ENCODE assay signal across 42 mouse cellular contexts in the genomic region with DNA sequence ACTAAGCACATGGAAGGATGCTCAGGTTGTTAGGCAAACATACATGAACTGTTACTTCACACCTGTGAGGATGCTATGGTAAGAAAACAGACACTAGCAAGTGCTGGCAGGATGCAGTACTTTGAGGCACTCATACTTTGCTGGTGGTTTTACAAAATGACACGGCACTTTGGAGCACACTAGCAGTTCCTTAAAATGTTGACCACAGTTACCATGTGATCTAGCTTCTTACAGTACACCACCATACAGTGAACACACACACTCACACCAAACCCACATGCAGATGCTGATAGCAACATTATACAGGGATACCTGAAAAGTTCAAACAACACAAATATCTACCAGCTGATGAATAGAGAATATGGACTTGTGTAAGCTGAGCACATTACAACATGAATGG. TPM values are rescaled to one million over a fixed set of nuclear protein-coding genes. Genes with fewer than 3 reads are reported as not detected.
A peak's percentile ranks its signal among the peaks of the same experiment; 100 is the strongest.
DNase-seq lines count a peak whose midpoint lies in the region; ATAC-seq and TF ChIP-seq lines count a peak whose summit lies in the region.
"Had no signal": no experiment of that assay in that cellular context is flagged by ENCODE, and none has a peak within 500 bp of the region (broad histone marks: within the 10 kb centered on the region; RNA-seq: fewer than 3 reads in every experiment).

No protein-coding gene starts in this region.

- peak; percentile 10 for DNase-seq in lung, postnatal 0 days (ENCODE audit: low spot score)
- no peak for DNase-seq in lung, postnatal 14 days
- no peak for DNase-seq in right cerebral cortex, postnatal 10 days (ENCODE audit: low spot score in 2 of 2)
- DNase-seq in urinary bladder, postnatal 25 days (ENCODE audit: low spot score): no peak
- DNase-seq in frontal cortex, postnatal 25 days (ENCODE audit: low spot score in 2 of 2): no peak
- DNase-seq: adrenal gland, postnatal 10 days; cerebellum, adult 9-10 months; cerebellum, postnatal 36 days; kidney, adult 8-10 months; kidney, postnatal 10 days; layer of hippocampus, adult 9-11 months; lung, embryonic 14.5 days; lung, postnatal 36 days; right cerebral cortex, adult 18-20 months; right cerebral cortex, postnatal 4 days; thymus, postnatal 25 days had no signal

- no peak for TF ChIP-seq EP300 in lung, postnatal 0 days (IDR thresholded peaks at IDR 0.05)

- no peak overlapping the region for H3K4me2 ChIP-seq in lung, postnatal 0 days (replicated peaks; ENCODE audit: low read depth, low read length)
- H3K4me2 ChIP-seq: heart, embryonic 15.5 days; hindbrain, embryonic 12.5 days; limb, embryonic 15.5 days; lung, embryonic 14.5 days; midbrain, embryonic 15.5 days had no signal

- no peak overlapping the region for H3K4me3 ChIP-seq in lung, postnatal 0 days (ENCODE audit: low read depth, low read length)
- H3K4me3 ChIP-seq: erythroblast, embryonic 14.5 days; heart, embryonic 10.5 days; heart, embryonic 15.5 days; hindbrain, embryonic 12.5 days; limb, embryonic 10.5 days; limb, embryonic 15.5 days; midbrain, embryonic 10.5 days; midbrain, embryonic 15.5 days had no signal

- no peak overlapping the region for H3K9ac ChIP-seq in lung, postnatal 0 days (replicated peaks; ENCODE audit: low read depth)
- H3K9ac ChIP-seq: heart, embryonic 15.5 days; hindbrain, embryonic 12.5 days; limb, embryonic 15.5 days; liver, embryonic 14.5 days; lung, embryonic 14.5 days; midbrain, embryonic 15.5 days had no signal

- no peak for ATAC-seq in lung, postnatal 0 days
- ATAC-seq in hematopoietic stem cell, adult 5-6 weeks (replicated peaks in 1 of 2; ENCODE audit: insufficient read depth in 1 of 2, low FRiP score in 2 of 2, low TSS enrichment in 1 of 2, low read depth in 1 of 2, poor library complexity in 2 of 2, severe bottlenecking in 2 of 2): peak; percentile 98
- peak; percentile 82 for ATAC-seq in monocyte, adult 5-6 weeks (replicated peaks; ENCODE audit: insufficient number of reproducible peaks, low FRiP score, low TSS enrichment, poor library complexity, severe bottlenecking)
- ATAC-seq: CD4-positive, CD25-positive, alpha-beta regulatory T cell, adult 4 months; forebrain, embryonic 16.5 days; hindbrain, postnatal 0 days; intestine, embryonic 16.5 days; midbrain, embryonic 15.5 days; Patski had no signal

- H3K9me3 ChIP-seq in lung, postnatal 0 days (ENCODE audit: low read length): no peaks in the 10 kb centered on the region
- H3K9me3 ChIP-seq: heart, embryonic 10.5 days; heart, embryonic 15.5 days; hindbrain, embryonic 12.5 days; limb, embryonic 10.5 days; limb, embryonic 15.5 days; midbrain, embryonic 10.5 days; midbrain, embryonic 15.5 days had no signal

- H3K27ac ChIP-seq in lung, postnatal 0 days (ENCODE audit: low read length): no peak overlapping the region
- H3K27ac ChIP-seq: heart, embryonic 10.5 days; heart, embryonic 15.5 days; hindbrain, embryonic 12.5 days; hindbrain, postnatal 0 days; limb, embryonic 10.5 days; limb, embryonic 15.5 days; liver, embryonic 14.5 days; midbrain, embryonic 10.5 days; midbrain, embryonic 15.5 days had no signal

- 89% methylated on average over 1 of the region's 1 CpGs for WGBS in lung, postnatal 0 days

- H3K36me3 ChIP-seq in lung, postnatal 0 days (ENCODE audit: insufficient read depth, low read length): no peaks in the 10 kb centered on the region
- H3K36me3 ChIP-seq: heart, embryonic 10.5 days; heart, embryonic 15.5 days; hindbrain, embryonic 12.5 days; limb, embryonic 10.5 days; limb, embryonic 15.5 days; midbrain, embryonic 10.5 days; midbrain, embryonic 15.5 days had no signal

- TF ChIP-seq CTCF in lung, postnatal 0 days (IDR thresholded peaks at IDR 0.05): no peak

- H3K4me1 ChIP-seq in lung, postnatal 0 days (ENCODE audit: insufficient read depth, low read depth, low read length): no peaks in the 10 kb centered on the region
- H3K4me1 ChIP-seq: hindbrain, embryonic 12.5 days; limb, embryonic 15.5 days; midbrain, embryonic 15.5 days had no signal

- H3K27me3 ChIP-seq in lung, postnatal 0 days (replicated peaks; ENCODE audit: insufficient read depth, low read length): no peaks in the 10 kb centered on the region
- H3K27me3 ChIP-seq: heart, embryonic 15.5 days; hindbrain, embryonic 12.5 days; limb, embryonic 15.5 days; midbrain, embryonic 15.5 days had no signal

RNA-seq across cellular contexts. Expression of a gene that starts 3.0 kb away (rescaled TPM):
- polyA plus RNA-seq in lung, postnatal 0 days (2015; fragmentation: Nextera tagmentation; extraction: Ambion mirVana): 0.07 TPM in 2 replicates
- not detected in 2 replicates for total RNA-seq in hematopoietic stem cell, adult 5-6 weeks (2017)
- not detected in 3 replicates for total RNA-seq in monocyte, adult 5-6 weeks (2017)
- total RNA-seq: heart, postnatal 25 days; left cerebral cortex, postnatal 10 days had no signal
- polyA plus RNA-seq: CD4-positive, CD25-positive, alpha-beta regulatory T cell, adult 4 months; erythroblast, embryonic 14.5 days; forebrain, embryonic 11.5 days; forebrain, embryonic 16.5 days; heart, embryonic 10.5 days; heart, embryonic 15.5 days; hindbrain, embryonic 12.5 days; intestine, embryonic 16.5 days; limb, embryonic 10.5 days; liver, embryonic 14.5 days; lung, embryonic 14.5 days; midbrain, embryonic 10.5 days; midbrain, embryonic 15.5 days; testis, adult 2 months had no signal

RNA-seq across cellular contexts. Expression of a gene that starts 27.0 kb away (rescaled TPM):
- not detected in 2 replicates for polyA plus RNA-seq in lung, postnatal 0 days (2015; fragmentation: Nextera tagmentation; extraction: Ambion mirVana)
- not detected in 2 replicates for total RNA-seq in hematopoietic stem cell, adult 5-6 weeks (2017)
- not detected in 3 replicates for total RNA-seq in monocyte, adult 5-6 weeks (2017)
- total RNA-seq: adrenal gland, postnatal 10 days; gastrocnemius, adult 8-10 months; gastrocnemius, postnatal 4 days; heart, postnatal 25 days; hindbrain, postnatal 0 days; left cerebral cortex, postnatal 10 days had no signal
- polyA plus RNA-seq: embryonic facial prominence, embryonic 14.5 days; erythroblast, embryonic 14.5 days; forebrain, embryonic 11.5 days; forebrain, embryonic 16.5 days; heart, embryonic 10.5 days; heart, embryonic 15.5 days; hindbrain, embryonic 12.5 days; hindbrain, postnatal 0 days; large intestine, adult 2 months; limb, embryonic 10.5 days; limb, embryonic 15.5 days; liver, embryonic 14.5 days; lung, embryonic 14.5 days; midbrain, embryonic 10.5 days; midbrain, embryonic 15.5 days; neural tube, embryonic 11.5 days; Patski; stomach, embryonic 14.5 days had no signal

RNA-seq across cellular contexts. Expression of a gene that starts 45.8 kb away (rescaled TPM):
- 1.4 and 2.3 TPM in 2 replicates for polyA plus RNA-seq in lung, postnatal 0 days (2015; fragmentation: Nextera tagmentation; extraction: Ambion mirVana)
- total RNA-seq in hematopoietic stem cell, adult 5-6 weeks (2017): 1.4 and 5.3 TPM in 2 replicates
- total RNA-seq in monocyte, adult 5-6 weeks (2017): 0.87 to 2.1 TPM (median 2.0 TPM) in 3 replicates
- total RNA-seq: gastrocnemius, adult 8-10 months; left cerebral cortex, postnatal 10 days had no signal
- polyA plus RNA-seq: Patski; testis, adult 2 months had no signal

RNA-seq across cellular contexts. Expression of a gene that starts 57.6 kb away (rescaled TPM):
- polyA plus RNA-seq in lung, postnatal 0 days (2015; fragmentation: Nextera tagmentation; extraction: Ambion mirVana): 12.7 and 13.5 TPM in 2 replicates
- 11.0 and 25.7 TPM in 2 replicates for total RNA-seq in hematopoietic stem cell, adult 5-6 weeks (2017)
- 6.5 to 11.1 TPM (median 8.5 TPM) in 3 replicates for total RNA-seq in monocyte, adult 5-6 weeks (2017)

RNA-seq across cellular contexts. Expression of a gene that starts 57.8 kb away (rescaled TPM):
- polyA plus RNA-seq in lung, postnatal 0 days (2015; fragmentation: Nextera tagmentation; extraction: Ambion mirVana): 19.3 and 21.8 TPM in 2 replicates
- total RNA-seq in hematopoietic stem cell, adult 5-6 weeks (2017): 11.6 and 13.9 TPM in 2 replicates
- 5.1 to 10.4 TPM (median 6.0 TPM) in 3 replicates for total RNA-seq in monocyte, adult 5-6 weeks (2017)
